Mouse (Mus musculus): ENCODE results near the gene Klrb1b.

DNA sequence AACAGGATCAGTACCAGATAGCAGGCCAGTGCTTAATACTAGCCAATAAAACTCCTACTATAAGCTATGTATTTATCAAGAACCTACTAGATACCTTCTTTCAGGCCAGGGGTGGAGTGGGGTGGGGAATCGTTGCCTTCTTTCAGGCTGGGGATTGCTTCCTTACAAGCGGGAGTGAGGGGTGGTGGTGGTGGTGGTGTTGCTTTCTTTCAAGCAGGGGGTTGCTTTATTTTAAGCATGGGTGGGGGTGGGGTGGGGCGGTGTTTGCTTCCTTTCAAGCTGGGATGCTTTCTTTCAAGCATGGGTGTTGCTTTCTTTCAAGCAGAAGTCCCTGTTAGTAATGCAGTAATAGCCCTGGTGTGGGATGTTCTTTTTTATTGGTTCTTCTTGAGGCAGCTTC, 42.7 kb upstream of the Klrb1b start:
- TF ChIP-seq MAX (IDR thresholded peaks at IDR 0.05) (no peak), CTCF (IDR thresholded peaks at IDR 0.05; ENCODE audit: control insufficient read depth, insufficient read depth, insufficient read length) (no peak), USF1 (IDR thresholded peaks at IDR 0.05; ENCODE audit: low read depth) (no peak), CEBPB (IDR thresholded peaks at IDR 0.05; ENCODE audit: low read depth) (no peak)
